ENCODE assay signal across 24 mouse cellular contexts in the genomic region with DNA sequence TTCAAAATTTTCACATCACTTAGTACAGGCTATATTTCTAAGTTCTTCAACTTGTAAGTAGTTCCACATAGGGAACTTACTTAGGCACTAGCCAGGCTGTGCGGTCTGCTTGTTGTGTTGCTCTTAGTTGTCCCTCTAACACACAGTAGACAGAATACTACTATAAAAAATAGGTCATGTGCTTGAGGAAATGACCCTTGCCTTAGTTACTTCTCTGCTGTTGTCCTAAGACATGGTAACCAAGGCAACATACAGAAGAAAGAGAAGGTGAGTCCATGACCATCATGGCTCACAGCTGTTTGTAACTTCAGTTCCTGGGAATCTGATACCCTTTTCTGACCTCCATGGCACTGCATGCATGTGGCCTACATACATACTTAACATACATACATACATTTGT. TPM values are rescaled to one million over a fixed set of nuclear protein-coding genes. Genes with fewer than 3 reads are reported as not detected.
DNase-seq lines count a peak whose midpoint lies in the region; ATAC-seq and TF ChIP-seq lines count a peak whose summit lies in the region.
"Had no signal": no experiment of that assay in that cellular context is flagged by ENCODE, and none has a peak within 500 bp of the region (broad histone marks: within the 10 kb centered on the region; RNA-seq: fewer than 3 reads in every experiment).

No protein-coding gene starts in this region.

- no peak for ATAC-seq in heart, postnatal 0 days (ENCODE audit: insufficient read depth, low read depth)
- ATAC-seq in kidney, postnatal 0 days (replicated peaks; ENCODE audit: low FRiP score, low read depth): no peak
- ATAC-seq: activated CD4-positive, CD25-positive, alpha-beta regulatory T cell, adult 4 months; CD4-positive, CD25-positive, alpha-beta regulatory T cell, adult 4 months; forebrain, embryonic 13.5 days; forebrain, embryonic 15.5 days; Patski had no signal

- no peak overlapping the region for H3K4me3 ChIP-seq in heart, postnatal 0 days (ENCODE audit: low read depth, low read length)
- H3K4me3 ChIP-seq in kidney, postnatal 0 days (replicated peaks; ENCODE audit: low read depth, low read length): no peak overlapping the region
- H3K4me3 ChIP-seq: embryonic facial prominence, embryonic 10.5 days; embryonic facial prominence, embryonic 12.5 days; forebrain, embryonic 13.5 days; forebrain, embryonic 15.5 days had no signal

- intact Hi-C loops in heart, postnatal 36 days (cut with DNase I): loop anchor here (5.0 kb wide), 1 partner anchor 33 kb away; no protein-coding TSS in a partner anchor

- peaks cover 35% of the 10 kb centered on the region for H3K36me3 ChIP-seq in heart, postnatal 0 days (replicated peaks; ENCODE audit: control insufficient read depth, insufficient read depth, low read length)
- H3K36me3 ChIP-seq in kidney, postnatal 0 days (ENCODE audit: insufficient read depth, low read length): peaks cover 27% of the 10 kb centered on the region

- no peak overlapping the region for H3K9ac ChIP-seq in heart, postnatal 0 days (replicated peaks; ENCODE audit: low read depth, low read length)
- no peak overlapping the region for H3K9ac ChIP-seq in kidney, postnatal 0 days (ENCODE audit: low read depth, low read length)
- H3K9ac ChIP-seq: embryonic facial prominence, embryonic 12.5 days; forebrain, embryonic 13.5 days; forebrain, embryonic 15.5 days had no signal

- no peak for TF ChIP-seq EP300 in heart, postnatal 0 days (IDR thresholded peaks at IDR 0.05; ENCODE audit: low read depth)

- H3K27ac ChIP-seq in heart, postnatal 0 days (ENCODE audit: low read depth): 0 out of 2 replicates have a peak overlapping the region, but pooled peaks have one; percentile 16
- H3K27ac ChIP-seq in kidney, postnatal 0 days: no peak overlapping the region
- H3K27ac ChIP-seq: embryonic facial prominence, embryonic 10.5 days; embryonic facial prominence, embryonic 12.5 days; forebrain, embryonic 13.5 days; forebrain, embryonic 15.5 days had no signal

- no peak for TF ChIP-seq CTCF in heart, postnatal 0 days (IDR thresholded peaks at IDR 0.05; ENCODE audit: low read depth)
- TF ChIP-seq CTCF in kidney, postnatal 0 days (IDR thresholded peaks at IDR 0.05; ENCODE audit: low read depth): no peak

- WGBS in heart, postnatal 0 days: 88% methylated on average over 1 of the region's 1 CpGs
- WGBS in kidney, postnatal 0 days: 89% methylated on average over 1 of the region's 1 CpGs

- H3K27me3 ChIP-seq in heart, postnatal 0 days (ENCODE audit: control insufficient read depth, insufficient read depth, low read length): no peaks in the 10 kb centered on the region
- no peaks in the 10 kb centered on the region for H3K27me3 ChIP-seq in kidney, postnatal 0 days (ENCODE audit: insufficient read depth, low read length)
- H3K27me3 ChIP-seq: CH12.LX; embryonic facial prominence, embryonic 12.5 days; forebrain, embryonic 13.5 days; forebrain, embryonic 15.5 days; Patski had no signal

- peak; percentile 2 for DNase-seq in adrenal gland, postnatal 14 days
- DNase-seq in adrenal gland, adult 2 months: no peak
- DNase-seq in heart, adult 11 months: peak; percentile 79
- no peak for DNase-seq in heart, postnatal 36 days
- no peak for DNase-seq in heart, postnatal 0 days (ENCODE audit: low spot score)
- DNase-seq in heart, adult 8-10 months (ENCODE audit: low spot score): no peak
- peak; percentile 23 for DNase-seq in kidney, postnatal 0 days (ENCODE audit: low spot score)
- DNase-seq in kidney, postnatal 10 days: no peak
- DNase-seq: adrenal gland, postnatal 10 days; adrenal gland, postnatal 36 days; B cell, adult 2 months; cerebellum, adult 11-12 months; cerebellum, adult 2 months; cerebellum, adult 9-10 months; cerebellum, postnatal 10 days; cerebellum, postnatal 25 days had no signal

- H3K4me1 ChIP-seq in heart, postnatal 0 days (ENCODE audit: control insufficient read depth, insufficient read depth): peaks cover 27% of the 10 kb centered on the region
- no peaks in the 10 kb centered on the region; the same call in 1 of the 2 replicates for H3K4me1 ChIP-seq in kidney, postnatal 0 days (replicated peaks; ENCODE audit: insufficient read depth, low read length)
- H3K4me1 ChIP-seq: embryonic facial prominence, embryonic 10.5 days; embryonic facial prominence, embryonic 12.5 days; forebrain, embryonic 13.5 days; forebrain, embryonic 15.5 days had no signal

- H3K9me3 ChIP-seq in heart, postnatal 0 days (replicated peaks; ENCODE audit: control insufficient read depth, low read length): peaks cover 4% of the 10 kb centered on the region; the same call in 1 of the 2 replicates
- no peaks in the 10 kb centered on the region for H3K9me3 ChIP-seq in kidney, postnatal 0 days (replicated peaks; ENCODE audit: low read length)
- H3K9me3 ChIP-seq: embryonic facial prominence, embryonic 12.5 days; forebrain, embryonic 15.5 days had no signal

- H3K4me2 ChIP-seq in heart, postnatal 0 days (ENCODE audit: low read depth, low read length): no peak overlapping the region
- no peak overlapping the region for H3K4me2 ChIP-seq in kidney, postnatal 0 days (ENCODE audit: low read length)
- H3K4me2 ChIP-seq: embryonic facial prominence, embryonic 12.5 days; forebrain, embryonic 13.5 days; forebrain, embryonic 15.5 days had no signal

RNA-seq across cellular contexts. Expression of gene Snrk, which starts 38.1 kb away (rescaled TPM):
- 275 and 291 TPM in 2 replicates for total RNA-seq in adrenal gland, postnatal 14 days (2021)
- 100 to 1,000 TPM; 183 to 230 TPM for total RNA-seq in adrenal gland, adult 2 months (2021)
- polyA plus RNA-seq in adrenal gland, adult 2 months (2012; rRNA removed): 114 and 115 TPM in 2 replicates
- 100 to 1,000 TPM; 130 to 150 TPM for total RNA-seq in heart, postnatal 36 days (2021)
- 60.4 and 61.7 TPM in 2 replicates for total RNA-seq in heart, postnatal 0 days (2014; rRNA removed; ENCODE audit: low replicate concordance)
- 39.5 and 40.3 TPM in 2 replicates for polyA plus RNA-seq in heart, postnatal 0 days (2015; fragmentation: Nextera tagmentation; extraction: Ambion mirVana)
- 100 to 1,000 TPM; 111 to 152 (median 125) TPM for total RNA-seq in heart, adult 8-10 months (2022)
- 51.3 and 51.6 TPM in 2 replicates for polyA plus RNA-seq in kidney, postnatal 0 days (2015; fragmentation: Nextera tagmentation; extraction: Ambion mirVana)

Comparison
In these comparisons a context has a peak if more than half of its experiments do, and no peak if none do; other contexts are left out.
1. DNase-seq: peak in adrenal gland, postnatal 14 days (single experiment), heart, adult 11 months (single experiment) and kidney, postnatal 0 days (single experiment); none in adrenal gland, adult 2 months (single experiment), heart, postnatal 36 days (0 of 2), heart, postnatal 0 days (single experiment), heart, adult 8-10 months (single experiment) and kidney, postnatal 10 days (single experiment).